Mouse (Mus musculus) limb, embryonic 14.5 days (tissue): ENCODE data around the gene Mcf2l. TPM values are rescaled to one million over a fixed set of nuclear protein-coding genes. Genes with fewer than 3 reads are reported as not detected.

Experiments
- ATAC-seq: fragments of 200-750 bp; cut with Nextera tagmentation; 2 replicates; pipeline ENCODE4 v1.8.0; 2017; ENCODE audit warnings: low read depth, moderate number of reproducible peaks, moderate TSS enrichment; ENCODE audit not compliant: low FRiP score
- DNase-seq: peaks from one replicate; pipeline ENCODE4 v3.0.0-alpha.2; 2015; ENCODE audit warnings: low spot score
- H3K27ac ChIP-seq: fragments of 300-500 bp; sonication (generic); replicated peaks from 2 replicates; pipeline ENCODE4 v1.5.1; 2014; ENCODE audit warnings: low read depth, mild to moderate bottlenecking, low read length, moderate library complexity, mixed read lengths
- H3K27me3 ChIP-seq: fragments of 300-500 bp; sonication (generic); 2 replicates; pipeline ENCODE4 v1.6.1; 2014; ENCODE audit warnings: low read length, mixed read lengths; ENCODE audit not compliant: control insufficient read depth, insufficient read depth
- H3K36me3 ChIP-seq: fragments of 300-500 bp; sonication (generic); 2 replicates; pipeline ENCODE4 v1.6.1; 2014; ENCODE audit warnings: mild to moderate bottlenecking, low read length, moderate library complexity, mixed read lengths; ENCODE audit not compliant: control insufficient read depth, insufficient read depth
- H3K4me1 ChIP-seq: fragments of 300-500 bp; sonication (generic); 2 replicates; pipeline ENCODE4 v1.6.1; 2014; ENCODE audit warnings: antibody characterized with exemption, low read length, mixed read lengths; ENCODE audit not compliant: control insufficient read depth, insufficient read depth
- H3K4me2 ChIP-seq: fragments of 300-500 bp; sonication (generic); replicated peaks from 2 replicates; pipeline ENCODE4 v1.6.1; 2014; ENCODE audit warnings: low read depth, mild to moderate bottlenecking, low read length, moderate library complexity; ENCODE audit not compliant: severe bottlenecking
- H3K4me3 ChIP-seq: fragments of 300-500 bp; sonication (generic); replicated peaks from 2 replicates; pipeline ENCODE4 v1.5.1; 2014; ENCODE audit warnings: low read length
- H3K9ac ChIP-seq: fragments of 300-500 bp; sonication (generic); 2 replicates; pipeline ENCODE4 v1.6.1; 2014; ENCODE audit warnings: mild to moderate bottlenecking, low read depth, low read length, moderate library complexity; ENCODE audit not compliant: severe bottlenecking
- H3K9me3 ChIP-seq: fragments of 300-500 bp; sonication (generic); 2 replicates; pipeline ENCODE4 v1.6.1; 2016; ENCODE audit warnings: low read length; ENCODE audit not compliant: control insufficient read depth
- POLR2A ChIP-seq: fragments of 200-500 bp; IDR thresholded peaks from 2 replicates; pipeline ENCODE4 v1.8.0; 2012; ENCODE audit warnings: inconsistent platforms, mild to moderate bottlenecking, moderate library complexity, borderline replicate concordance; ENCODE audit not compliant: insufficient read depth, insufficient read length; ENCODE audit errors: extremely low read depth
- WGBS: fragments of 180-500 bp; shearing (Covaris S2); extraction: QIAGEN DNeasy Blood & Tissue Kit; methylation state at CpG from one replicate; pipeline ENCODE4 v1.1.7; 2014; 5-methylcytosine and 5-hydroxymethylcytosine counted together
- polyA plus RNA-seq, 2 experiments: library from polyadenylated mRNA; depleted of rRNA in 1 of 2; stranded (reverse) in 1 of 2; unstranded in 1 of 2; fragments of >200 nt; fragmentation: Nextera tagmentation in 1 of 2; extraction: Ambion mirVana in 1 of 2; gene quantifications; 2 replicates each; pipeline versions ENCODE4 v1.2.1 to v1.2.3; 2012 to 2014

Gene Mcf2l
- polyA plus RNA-seq (2012; rRNA removed) = 14.2 and 14.9 TPM in 2 replicates
- polyA plus RNA-seq (2014; fragmentation: Nextera tagmentation; extraction: Ambion mirVana) = 11.5 and 15.1 TPM in 2 replicates

GRCm38 (mm10) chr8:12873357-12874046 is at the start of gene Mcf2l:
Gene Mcf2l (plus strand): TSS chr8:12873806.
- WGBS = 1% methylated on average over 29 of the region's 30 CpGs
- Histone ChIP-seq H3K9me3 (no peaks in the 10 kb centered on the region), H3K27ac (no peak within 1 kb of the TSS), H3K36me3 (no peaks in the 10 kb centered on the region), H3K4me2 (peak within 1 kb of the TSS; percentile 55), H3K4me3 (peak within 1 kb of the TSS; percentile 38), H3K27me3 (peaks cover 8% of the 10 kb centered on the region; the same call in 1 of the 2 replicates), H3K9ac (peak within 1 kb of the TSS; percentile 13), H3K4me1 (peaks cover 3% of the 10 kb centered on the region)
- peak; percentile 54 for ATAC-seq
- DNase-seq = peak; percentile 58
- no peak for TF ChIP-seq POLR2A

DNA sequence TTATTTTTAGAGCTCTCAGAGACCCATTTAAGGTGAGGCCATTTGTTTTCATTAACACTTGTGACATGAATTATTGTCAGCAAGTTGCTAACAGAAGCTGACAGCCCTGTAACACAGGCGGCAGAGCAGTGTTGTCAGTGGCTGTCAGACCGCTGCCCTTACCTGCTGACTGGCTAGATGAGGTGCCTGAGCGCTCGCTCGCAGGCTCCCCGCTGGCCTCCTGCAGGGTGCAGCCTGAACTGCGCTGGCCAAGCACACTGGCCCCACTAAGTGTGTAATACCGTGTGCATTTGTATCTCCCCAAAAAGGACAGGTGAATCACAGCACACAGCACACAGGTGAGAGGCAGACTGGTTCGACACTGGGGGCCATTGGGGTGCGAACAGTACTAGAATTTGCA is 49.0 kb upstream of the Mcf2l start:
- ATAC-seq (no peak), DNase-seq (no peak)
- WGBS = 52% methylated on average over 10 of the region's 10 CpGs
- no peak for TF ChIP-seq POLR2A
- no peak overlapping the region for H3K27ac ChIP-seq
- no peak overlapping the region for H3K4me2 ChIP-seq
- no peak overlapping the region for H3K4me3 ChIP-seq
- peaks cover 82% of the 10 kb centered on the region for H3K36me3 ChIP-seq
- H3K9ac ChIP-seq = no peak overlapping the region
- no peaks in the 10 kb centered on the region for H3K27me3 ChIP-seq
- H3K4me1 ChIP-seq = no peaks in the 10 kb centered on the region
- H3K9me3 ChIP-seq = no peaks in the 10 kb centered on the region

- no peaks in the 10 kb centered on the region for H3K4me1 ChIP-seq
- H3K4me2 ChIP-seq = no peak overlapping the region
- DNase-seq = no peak
- H3K36me3 ChIP-seq = peaks cover 82% of the 10 kb centered on the region
- H3K9me3 ChIP-seq = no peaks in the 10 kb centered on the region
- H3K4me3 ChIP-seq = no peak overlapping the region
- H3K9ac ChIP-seq = no peak overlapping the region
- no peak overlapping the region for H3K27ac ChIP-seq
- TF ChIP-seq POLR2A = no peak
- no peaks in the 10 kb centered on the region for H3K27me3 ChIP-seq
- no peak for ATAC-seq
- whole genome bisulfite sequencing = 59% methylated on average over 6 of the region's 6 CpGs
These were observed 48.4 kb upstream of the Mcf2l start for GRCm38 (mm10) chr8:12825236-12825635.

GRCm38 (mm10) chr8:12825686-12826237 is 47.8 kb upstream of the Mcf2l start:
- H3K4me3 ChIP-seq = no peak overlapping the region
- no peak overlapping the region for H3K27ac ChIP-seq
- H3K4me1 ChIP-seq = no peaks in the 10 kb centered on the region
- DNase-seq = no peak
- 84% methylated on average over 8 of the region's 8 CpGs for WGBS
- no peak overlapping the region for H3K4me2 ChIP-seq
- no peaks in the 10 kb centered on the region for H3K27me3 ChIP-seq
- no peaks in the 10 kb centered on the region for H3K9me3 ChIP-seq
- no peak for TF ChIP-seq POLR2A
- no peak overlapping the region for H3K9ac ChIP-seq
- no peak for ATAC-seq
- H3K36me3 ChIP-seq = peaks cover 84% of the 10 kb centered on the region

DNA sequence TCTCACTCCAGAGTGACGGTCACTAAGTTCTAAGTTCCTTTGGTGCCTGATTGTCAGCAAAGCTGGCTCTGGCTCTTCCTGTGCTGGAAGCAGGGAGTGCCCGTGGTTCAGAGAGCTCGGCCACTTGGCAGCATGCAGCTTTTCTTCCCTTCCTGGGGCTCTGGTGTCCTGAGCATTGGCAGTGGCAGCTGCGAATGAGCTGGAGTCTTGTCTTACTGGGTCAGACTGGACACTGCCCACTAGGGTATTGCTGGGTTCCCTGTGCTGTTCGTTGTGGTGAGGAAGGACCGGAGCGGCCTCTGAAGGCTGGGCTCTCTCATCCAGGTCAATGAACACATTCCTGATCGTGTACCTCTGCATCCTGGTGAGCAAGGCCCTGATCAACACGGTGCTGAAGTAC is 46.5 kb upstream of the Mcf2l start:
- ATAC-seq (no peak), DNase-seq (no peak)
- Histone ChIP-seq H3K4me1 (no peaks in the 10 kb centered on the region), H3K4me3 (no peak overlapping the region), H3K27ac (no peak overlapping the region), H3K27me3 (no peaks in the 10 kb centered on the region), H3K9me3 (no peaks in the 10 kb centered on the region), H3K9ac (no peak overlapping the region), H3K36me3 (peaks cover 85% of the 10 kb centered on the region), H3K4me2 (no peak overlapping the region)
- TF ChIP-seq POLR2A = no peak
- WGBS = 87% methylated on average over 9 of the region's 9 CpGs

DNA sequence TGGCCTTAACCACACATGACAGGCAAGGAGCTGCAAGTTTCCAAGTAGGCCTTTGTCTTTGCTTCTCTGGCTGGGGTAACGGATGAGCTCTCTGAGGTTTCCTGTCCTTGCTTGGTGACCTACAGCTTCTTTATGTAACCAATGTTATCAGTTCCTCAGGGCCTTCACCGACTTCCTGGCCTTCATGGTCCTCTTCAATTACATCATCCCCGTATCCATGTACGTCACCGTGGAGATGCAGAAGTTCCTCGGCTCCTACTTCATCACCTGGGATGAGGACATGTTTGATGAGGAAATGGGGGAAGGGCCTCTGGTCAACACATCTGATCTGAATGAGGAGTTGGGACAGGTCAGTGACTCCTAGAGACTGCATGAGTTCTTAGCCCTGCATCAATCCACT is 45.3 kb upstream of the Mcf2l start:
- Histone ChIP-seq H3K4me3 (no peak overlapping the region), H3K9me3 (no peaks in the 10 kb centered on the region), H3K27me3 (no peaks in the 10 kb centered on the region), H3K4me2 (no peak overlapping the region), H3K4me1 (no peaks in the 10 kb centered on the region), H3K9ac (no peak overlapping the region), H3K36me3 (peaks cover 85% of the 10 kb centered on the region), H3K27ac (no peak overlapping the region)
- ATAC-seq (no peak), DNase-seq (no peak)
- TF ChIP-seq POLR2A = no peak
- WGBS = 90% methylated on average over 6 of the region's 6 CpGs
